Mouse (Mus musculus) mesoderm, embryonic 11.5 days (tissue): Measurements from ENCODE around the gene Ttll5.

Source experiments
- DNase-seq: peaks from one replicate; pipeline ENCODE4 v3.0.0-alpha.2; 2012; ENCODE audit warnings: low read depth, low spot score

The Ttll5 gene

GRCm38 (mm10) chr12:85967812-85968211 lies 143.4 kb downstream of the Ttll5 start:
- no peak for DNase-seq

GRCm38 (mm10) chr12:85968409-85968808 lies 143.9 kb downstream of the Ttll5 start:
- DNase-seq = no peak

GRCm38 (mm10) chr12:85969571-85969970 lies 145.1 kb downstream of the Ttll5 start:
- no peak for DNase-seq

- no peak for DNase-seq
Measured at GRCm38 (mm10) chr12:85970191-85970590, 145.7 kb downstream of the Ttll5 start.

GRCm38 (mm10) chr12:85970803-85971202 lies 146.3 kb downstream of the Ttll5 start:
- DNase-seq = no peak

GRCm38 (mm10) chr12:85971655-85972054 lies 147.2 kb downstream of the Ttll5 start:
- no peak for DNase-seq

- no peak for DNase-seq
Measured at GRCm38 (mm10) chr12:85973526-85973925, 149.1 kb downstream of the Ttll5 start.

- DNase-seq = no peak
Measured at GRCm38 (mm10) chr12:85974030-85974429, 149.6 kb downstream of the Ttll5 start.

GRCm38 (mm10) chr12:85979996-85980395 lies 155.5 kb downstream of the Ttll5 start:
- no peak for DNase-seq

- no peak for DNase-seq
Measured at GRCm38 (mm10) chr12:85985524-85985923, 161.1 kb downstream of the Ttll5 start.

GRCm38 (mm10) chr12:85986024-85986423 lies 161.6 kb downstream of the Ttll5 start:
- no peak for DNase-seq

- peak; percentile 48 for DNase-seq
Measured at GRCm38 (mm10) chr12:85986540-85987443, 162.3 kb downstream of the Ttll5 start.

GRCm38 (mm10) chr12:85987444-85987889 lies 163.0 kb downstream of the Ttll5 start:
- no peak for DNase-seq

GRCm38 (mm10) chr12:85988121-85988520 lies 163.7 kb downstream of the Ttll5 start:
- DNase-seq = no peak

GRCm38 (mm10) chr12:85988818-85989377 lies 164.4 kb downstream of the Ttll5 start:
- no peak for DNase-seq

- DNase-seq = no peak
Measured at GRCm38 (mm10) chr12:85992013-85992837, 167.8 kb downstream of the Ttll5 start.

- DNase-seq = no peak
Measured at GRCm38 (mm10) chr12:85992838-85993234, 168.4 kb downstream of the Ttll5 start.

GRCm38 (mm10) chr12:85993790-85994360 lies 169.4 kb downstream of the Ttll5 start:
- DNase-seq = no peak

GRCm38 (mm10) chr12:86000641-86001073 lies 176.2 kb downstream of the Ttll5 start:
- DNase-seq = peak; percentile 61

GRCm38 (mm10) chr12:86001120-86001655 lies 176.7 kb downstream of the Ttll5 start:
- no peak for DNase-seq

GRCm38 (mm10) chr12:86004627-86005026 lies 180.2 kb downstream of the Ttll5 start:
- DNase-seq = no peak
